Mouse (Mus musculus) C2C12 (cell line): Measurements from ENCODE around the gene Fcnb. TPM values are rescaled to one million over a fixed set of nuclear protein-coding genes. Genes with fewer than 3 reads are reported as not detected.

Experiments
- H3K27me3 ChIP-seq: one replicate; pipeline ENCODE4 v1.6.1; 2011; ENCODE audit not compliant: control insufficient read depth, insufficient read depth, insufficient read length
- H3K36me3 ChIP-seq: one replicate; pipeline ENCODE4 v1.6.1; 2011; ENCODE audit not compliant: control insufficient read depth, insufficient read depth
- H3K4me3 ChIP-seq: one replicate; pipeline ENCODE4 v1.5.1; 2011; ENCODE audit warnings: mild to moderate bottlenecking, control low read depth; ENCODE audit not compliant: poor library complexity, insufficient read depth, severe bottlenecking
- H3K79me2 ChIP-seq: one replicate; pipeline ENCODE4 v1.6.1; 2011; ENCODE audit not compliant: control insufficient read depth, insufficient read depth
- H3K79me3 ChIP-seq: one replicate; pipeline ENCODE4 v1.6.1; 2011; ENCODE audit warnings: low read depth, control low read depth
- H3ac ChIP-seq: one replicate; pipeline ENCODE3; 2011; ENCODE audit warnings: low read depth; ENCODE audit not compliant: control insufficient read depth, insufficient read length
- CEBPB ChIP-seq: IDR thresholded peaks from one replicate; pipeline ENCODE4 v1.6.1; 2011; ENCODE audit warnings: low read depth, mild to moderate bottlenecking, control low read depth, moderate library complexity
- CTCF ChIP-seq: IDR thresholded peaks from one replicate; pipeline ENCODE4 v1.5.1; 2011; ENCODE audit not compliant: control insufficient read depth, insufficient read depth, insufficient read length
- FOSL1 ChIP-seq: IDR thresholded peaks from one replicate; pipeline ENCODE4 v1.8.0; 2011; ENCODE audit warnings: mild to moderate bottlenecking, low read length; ENCODE audit not compliant: poor library complexity, insufficient read depth, severe bottlenecking
- MAX ChIP-seq: IDR thresholded peaks from one replicate; pipeline ENCODE4 v1.6.1; 2011; ENCODE audit warnings: mild to moderate bottlenecking, control low read depth
- MYOD1 ChIP-seq: IDR thresholded peaks from one replicate; pipeline ENCODE4 v1.6.1; 2011; ENCODE audit warnings: low read depth; ENCODE audit not compliant: control insufficient read depth, insufficient read length
- MYOG ChIP-seq: IDR thresholded peaks from one replicate; pipeline ENCODE4 v1.6.1; 2011; ENCODE audit not compliant: control insufficient read depth, insufficient read length; ENCODE audit errors: extremely low read depth
- USF1 ChIP-seq: IDR thresholded peaks from one replicate; pipeline ENCODE4 v1.6.1; 2011; ENCODE audit warnings: low read depth, mild to moderate bottlenecking, control low read depth, moderate library complexity
- polyA plus RNA-seq: library from polyadenylated mRNA; unstranded; fragments of >200 nt; fragmentation: generic; extraction: Trizol; gene quantifications from one replicate; pipeline ENCODE4 v1.2.1, GENCODE M21; 2012; ENCODE audit warnings: missing spikeins

The Fcnb gene
- polyA plus RNA-seq, 1 experiment, result not detected

- H3K79me2 ChIP-seq, result no peaks in the 10 kb centered on the region
- peaks cover 99% of the 10 kb centered on the region for H3K36me3 ChIP-seq
- no peaks in the 10 kb centered on the region for H3K79me3 ChIP-seq
- no peaks in the 10 kb centered on the region for H3K27me3 ChIP-seq
- no peak overlapping the region for H3ac ChIP-seq
- no peak overlapping the region for H3K4me3 ChIP-seq
- TF ChIP-seq MAX (no peak), FOSL1 (no peak), USF1 (no peak), CEBPB (no peak), MYOG (no peak), CTCF (no peak), MYOD1 (no peak)
Observed at GRCm38 (mm10) chr2:28032469-28032868, 52.2 kb downstream of the Fcnb start.

- Histone ChIP-seq H3K4me3 (no peak overlapping the region), H3K27me3 (no peaks in the 10 kb centered on the region), H3K36me3 (peaks cover 99% of the 10 kb centered on the region), H3K79me3 (no peaks in the 10 kb centered on the region), H3K79me2 (no peaks in the 10 kb centered on the region), H3ac (no peak overlapping the region)
- TF ChIP-seq CEBPB (no peak), FOSL1 (no peak), MYOG (no peak), MYOD1 (no peak), CTCF (no peak), USF1 (no peak), MAX (no peak)
Observed at GRCm38 (mm10) chr2:28031860-28032259, 52.8 kb downstream of the Fcnb start.

Other genes with a start within 250 kb of the Fcnb start
- 37.9 TPM for gene Col5a1, start 198.5 kb downstream of the Fcnb start, polyA plus RNA-seq
- 55.2 TPM for gene Olfm1, start 108.1 kb upstream of the Fcnb start, polyA plus RNA-seq